Mouse (Mus musculus) hindbrain, embryonic 11.5 days (tissue): ENCODE measurements at regions not wholly inside any gene's neighbourhood (a gene's known extent, or its start where the extent isn't known, plus 50 kb on each side); places are given as distances from the start of the nearest gene placed in this dataset.

Experiments used
- ATAC-seq: fragments of 200-750 bp; cut with Nextera tagmentation; 2 replicates; pipeline ENCODE4 v1.8.0; 2017; ENCODE audit warnings: mild to moderate bottlenecking, moderate TSS enrichment, moderate library complexity; ENCODE audit not compliant: low FRiP score
- DNase-seq: peaks from one replicate; pipeline ENCODE4 v3.0.0-alpha.2; 2015; ENCODE audit warnings: low spot score
- H3K27ac ChIP-seq: fragments of 300-500 bp; sonication (generic); 2 replicates; pipeline ENCODE4 v1.5.1; 2014; ENCODE audit warnings: mild to moderate bottlenecking, low read depth, low read length
- H3K27me3 ChIP-seq: fragments of 300-500 bp; sonication (generic); 2 replicates; pipeline ENCODE4 v1.6.1; 2014; ENCODE audit warnings: mild to moderate bottlenecking, low read length, moderate library complexity, mixed read lengths; ENCODE audit not compliant: control insufficient read depth, insufficient read depth
- H3K36me3 ChIP-seq: fragments of 300-500 bp; sonication (generic); 2 replicates; pipeline ENCODE4 v1.6.1; 2014; ENCODE audit warnings: mild to moderate bottlenecking, low read length, moderate library complexity, mixed read lengths; ENCODE audit not compliant: control insufficient read depth, insufficient read depth
- H3K4me1 ChIP-seq: fragments of 300-500 bp; sonication (generic); replicated peaks from 2 replicates; pipeline ENCODE4 v1.6.1; 2014; ENCODE audit warnings: low read length, mixed read lengths; ENCODE audit not compliant: control insufficient read depth, insufficient read depth
- H3K4me2 ChIP-seq: fragments of 300-500 bp; sonication (generic); replicated peaks from 2 replicates; pipeline ENCODE4 v1.6.1; 2014; ENCODE audit warnings: mild to moderate bottlenecking, low read depth, low read length
- H3K4me3 ChIP-seq: fragments of 300-500 bp; sonication (generic); 2 replicates; pipeline ENCODE4 v1.5.1; 2014; ENCODE audit warnings: low read depth, low read length
- H3K9ac ChIP-seq: fragments of 300-500 bp; sonication (generic); 2 replicates; pipeline ENCODE4 v1.6.1; 2014; ENCODE audit warnings: low read depth, low read length
- H3K9me3 ChIP-seq: fragments of 300-500 bp; sonication (generic); 2 replicates; pipeline ENCODE4 v1.6.1; 2016; ENCODE audit warnings: low read length; ENCODE audit not compliant: control insufficient read depth
- WGBS: fragments of 180-500 bp; shearing (Covaris S2); extraction: QIAGEN DNeasy Blood & Tissue Kit; methylation state at CpG from one replicate; pipeline ENCODE4 v1.1.7; 2014; 5-methylcytosine and 5-hydroxymethylcytosine counted together

GRCm38 (mm10) chr17:45252593-45253230, 180.8 kb downstream of the Cdc5l start:
- H3K4me3 ChIP-seq = no peak overlapping the region
- H3K9ac ChIP-seq = no peak overlapping the region
- no peak for DNase-seq
- no peak overlapping the region for H3K27ac ChIP-seq
- no peaks in the 10 kb centered on the region for H3K27me3 ChIP-seq
- H3K4me2 ChIP-seq = no peak overlapping the region
- no peaks in the 10 kb centered on the region for H3K9me3 ChIP-seq
- ATAC-seq = no peak
- no peaks in the 10 kb centered on the region for H3K36me3 ChIP-seq
- H3K4me1 ChIP-seq = peaks cover 2% of the 10 kb centered on the region; the same call in 1 of the 2 replicates
- WGBS = 64% methylated on average over 15 of the region's 15 CpGs

- Histone ChIP-seq H3K36me3 (no peaks in the 10 kb centered on the region), H3K4me2 (peak overlapping the region; percentile 28), H3K4me1 (peaks cover 2% of the 10 kb centered on the region; the same call in 1 of the 2 replicates), H3K9ac (no peak overlapping the region), H3K9me3 (no peaks in the 10 kb centered on the region), H3K27me3 (no peaks in the 10 kb centered on the region), H3K4me3 (no peak overlapping the region), H3K27ac (no peak overlapping the region)
- DNase-seq (peak; percentile 89), ATAC-seq (peak; percentile 64; the same call in 1 of the 2 replicates)
- 25% methylated on average over 22 of the region's 22 CpGs for WGBS
These were observed 182.4 kb downstream of the Cdc5l start for GRCm38 (mm10) chr17:45251034-45251730.

GRCm38 (mm10) chr17:45250450-45250849, 183.1 kb downstream of the Cdc5l start:
- Histone ChIP-seq H3K4me3 (no peak overlapping the region), H3K4me2 (no peak overlapping the region), H3K27me3 (no peaks in the 10 kb centered on the region), H3K4me1 (peaks cover 2% of the 10 kb centered on the region; the same call in 1 of the 2 replicates), H3K27ac (no peak overlapping the region), H3K36me3 (no peaks in the 10 kb centered on the region), H3K9me3 (no peaks in the 10 kb centered on the region), H3K9ac (no peak overlapping the region)
- DNase-seq (no peak), ATAC-seq (no peak)
- whole genome bisulfite sequencing = 89% methylated on average over 10 of the region's 10 CpGs

GRCm38 (mm10) chr17:45247142-45248137, 186.1 kb downstream of the Cdc5l start:
- H3K27ac ChIP-seq = no peak overlapping the region
- WGBS = 75% methylated on average over 29 of the region's 29 CpGs
- H3K27me3 ChIP-seq = no peaks in the 10 kb centered on the region
- H3K4me1 ChIP-seq = peaks cover 2% of the 10 kb centered on the region; the same call in 1 of the 2 replicates
- DNase-seq (no peak), ATAC-seq (peak; percentile 28; the same call in 1 of the 2 replicates)
- H3K9ac ChIP-seq = no peak overlapping the region
- no peak overlapping the region for H3K4me3 ChIP-seq
- no peaks in the 10 kb centered on the region for H3K36me3 ChIP-seq
- H3K9me3 ChIP-seq = no peaks in the 10 kb centered on the region
- H3K4me2 ChIP-seq = no peak overlapping the region

GRCm38 (mm10) chr17:45244870-45245269, 188.7 kb downstream of the Cdc5l start:
- ATAC-seq (no peak), DNase-seq (no peak)
- H3K9ac ChIP-seq = no peak overlapping the region
- no peak overlapping the region for H3K4me2 ChIP-seq
- no peaks in the 10 kb centered on the region for H3K36me3 ChIP-seq
- H3K27ac ChIP-seq = no peak overlapping the region
- no peaks in the 10 kb centered on the region for H3K9me3 ChIP-seq
- no peak overlapping the region for H3K4me3 ChIP-seq
- 85% methylated on average over 10 of the region's 10 CpGs for WGBS
- H3K4me1 ChIP-seq = no peaks in the 10 kb centered on the region
- H3K27me3 ChIP-seq = no peaks in the 10 kb centered on the region

GRCm38 (mm10) chr17:45243103-45243502, 190.4 kb downstream of the Cdc5l start:
- Histone ChIP-seq H3K27ac (no peak overlapping the region), H3K27me3 (no peaks in the 10 kb centered on the region), H3K4me3 (no peak overlapping the region), H3K9me3 (no peaks in the 10 kb centered on the region), H3K4me1 (no peaks in the 10 kb centered on the region), H3K4me2 (no peak overlapping the region), H3K9ac (no peak overlapping the region), H3K36me3 (no peaks in the 10 kb centered on the region)
- ATAC-seq (no peak), DNase-seq (no peak)
- 84% methylated on average over 7 of the region's 7 CpGs for WGBS

GRCm38 (mm10) chr17:45242076-45242475, 191.5 kb downstream of the Cdc5l start:
- H3K4me1 ChIP-seq = no peaks in the 10 kb centered on the region
- ATAC-seq (no peak), DNase-seq (no peak)
- WGBS = 91% methylated on average over 6 of the region's 6 CpGs
- H3K4me2 ChIP-seq = no peak overlapping the region
- no peak overlapping the region for H3K27ac ChIP-seq
- no peaks in the 10 kb centered on the region for H3K9me3 ChIP-seq
- H3K27me3 ChIP-seq = no peaks in the 10 kb centered on the region
- H3K4me3 ChIP-seq = no peak overlapping the region
- no peak overlapping the region for H3K9ac ChIP-seq
- H3K36me3 ChIP-seq = no peaks in the 10 kb centered on the region

GRCm38 (mm10) chr17:45240963-45241543, 192.5 kb downstream of the Cdc5l start:
- Histone ChIP-seq H3K36me3 (no peaks in the 10 kb centered on the region), H3K9ac (no peak overlapping the region), H3K4me2 (no peak overlapping the region), H3K27ac (no peak overlapping the region), H3K9me3 (no peaks in the 10 kb centered on the region), H3K27me3 (no peaks in the 10 kb centered on the region), H3K4me3 (no peak overlapping the region), H3K4me1 (no peaks in the 10 kb centered on the region)
- WGBS = 30% methylated on average over 6 of the region's 7 CpGs
- no peak for ATAC-seq
- no peak for DNase-seq
